Mouse (Mus musculus): ENCODE measurements at regions not wholly inside any gene's neighbourhood (a gene's known extent, or its start where the extent isn't known, plus 50 kb on each side); places are given as distances from the start of the nearest gene placed in this dataset.

DNA sequence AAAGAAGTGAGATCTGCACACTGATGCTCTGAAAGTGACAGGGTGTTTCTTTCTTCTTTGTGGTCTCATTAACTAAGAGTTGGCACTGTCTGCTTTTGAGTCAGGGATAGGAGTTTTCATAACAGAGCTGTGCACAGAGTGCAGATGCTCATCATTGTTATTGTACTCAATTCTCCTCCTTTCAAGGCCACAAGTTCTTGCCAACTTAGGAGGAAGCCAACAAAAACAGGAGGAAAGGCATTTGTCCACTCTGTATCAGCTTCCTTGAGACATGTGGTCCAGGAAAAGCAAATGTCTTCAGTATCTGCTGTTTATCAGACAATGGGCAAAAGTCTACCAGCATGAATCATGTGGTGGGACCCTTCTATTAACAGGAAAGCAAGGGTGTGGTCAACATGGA, 345.1 kb downstream of the Fam181b start:
- DNase-seq = no peak

DNA sequence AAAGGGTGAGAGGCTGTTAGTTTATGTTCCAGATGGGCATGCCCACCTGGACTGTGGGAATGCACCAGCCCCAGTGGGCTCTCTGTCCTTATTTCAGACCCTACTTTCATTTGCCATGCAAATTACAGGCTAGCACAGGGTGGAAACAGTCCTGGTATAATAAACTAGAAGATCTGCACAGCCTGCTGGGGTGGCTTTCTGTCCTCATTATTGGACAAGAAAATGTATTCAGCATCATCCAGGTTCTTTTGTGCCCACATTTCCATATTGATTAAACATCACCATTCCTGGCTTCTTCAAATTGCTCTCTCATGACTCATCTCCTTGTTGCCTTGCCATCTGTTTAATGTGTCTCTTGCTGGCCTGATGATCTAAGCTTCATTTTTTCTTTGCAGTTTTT, 355.4 kb downstream of the Fam181b start:
- no peak for DNase-seq

DNA sequence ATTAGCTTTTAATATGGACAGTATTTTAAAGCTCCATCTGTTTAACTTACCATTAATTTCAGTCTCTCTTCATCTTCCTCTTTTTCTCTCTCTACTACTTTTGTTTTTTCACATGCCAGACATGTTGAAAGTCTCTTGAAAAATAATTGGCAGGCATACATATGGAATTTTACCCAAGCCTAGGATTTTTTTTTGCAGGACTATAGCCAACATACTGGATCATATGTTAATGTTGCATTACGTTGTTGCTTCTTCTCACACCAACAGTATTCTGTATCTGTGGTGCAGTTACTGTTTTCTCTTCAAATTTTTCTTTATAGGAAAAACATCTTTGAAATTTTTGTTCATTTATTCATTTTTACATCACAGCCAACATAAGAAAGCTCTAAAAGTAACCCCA, 374.4 kb downstream of the Fam181b start:
- DNase-seq = no peak

DNA sequence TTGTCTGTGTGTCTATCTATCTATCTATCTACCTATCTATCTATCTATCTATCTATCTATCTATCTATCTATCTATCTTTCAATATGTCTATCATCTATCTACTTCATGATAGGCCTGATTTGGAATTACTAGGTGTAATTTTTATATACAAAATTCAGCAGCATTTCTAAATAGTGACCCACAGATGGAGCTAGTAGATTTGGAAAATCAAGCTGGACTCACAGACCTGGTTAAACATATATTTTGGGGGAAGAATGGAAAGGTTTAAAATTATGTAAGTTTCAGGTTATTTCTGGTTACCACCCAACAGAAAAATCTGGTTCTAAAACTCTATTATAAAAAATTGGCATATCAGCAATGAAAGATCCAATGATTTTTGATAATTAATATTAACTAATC, 383.7 kb downstream of the Fam181b start:
- no peak for DNase-seq

- no peak for DNase-seq
These were observed 393.7 kb downstream of the Fam181b start for GRCm38 (mm10) chr7:93473371-93473770.

GRCm38 (mm10) chr7:93510636-93511035, 431.0 kb downstream of the Fam181b start:
- DNase-seq = no peak

DNA sequence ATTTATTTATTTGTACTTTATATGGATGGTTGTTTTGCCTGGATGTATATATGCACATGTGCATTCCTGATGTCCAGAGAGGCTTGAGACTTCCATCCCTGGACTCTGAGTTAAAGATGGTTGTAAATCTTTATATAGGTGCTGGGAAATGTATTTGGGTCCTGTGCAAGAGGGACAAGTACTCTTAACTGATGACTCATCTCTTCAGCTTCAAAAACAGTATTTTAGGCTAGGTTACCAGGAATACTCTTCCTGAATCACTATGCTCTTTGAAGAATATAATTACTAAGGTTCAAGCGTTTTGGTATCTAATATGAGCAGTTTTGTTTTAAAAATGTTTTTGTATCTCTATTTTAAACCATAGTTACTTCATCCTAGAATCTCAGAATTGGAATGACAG, 431.6 kb downstream of the Fam181b start:
- no peak for DNase-seq

- DNase-seq = no peak
These were observed 479.5 kb downstream of the Fam181b start for GRCm38 (mm10) chr7:93559131-93559530.

DNA sequence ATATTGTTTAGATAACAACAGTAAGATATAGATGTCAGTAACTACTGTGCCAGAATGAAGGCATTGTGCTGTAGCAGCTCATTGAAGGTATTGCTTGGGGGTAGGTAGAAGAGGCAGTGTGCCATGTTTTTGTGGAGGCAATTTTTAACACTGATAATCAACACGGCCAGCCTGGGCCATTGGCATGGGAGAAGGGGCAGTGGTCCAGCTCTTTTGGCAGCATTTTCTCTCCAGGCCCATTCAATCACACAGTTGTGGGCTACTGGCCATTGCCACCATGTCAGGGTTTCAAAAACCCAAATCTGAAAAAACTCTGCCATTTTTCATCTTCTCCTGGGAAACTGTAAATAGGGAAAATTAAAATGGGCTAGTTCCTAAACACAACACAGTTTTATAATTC, 497.9 kb downstream of the Fam181b start:
- peak; percentile 1 for DNase-seq

GRCm38 (mm10) chr7:93587121-93587520, 507.5 kb downstream of the Fam181b start:
- DNase-seq = no peak

DNA sequence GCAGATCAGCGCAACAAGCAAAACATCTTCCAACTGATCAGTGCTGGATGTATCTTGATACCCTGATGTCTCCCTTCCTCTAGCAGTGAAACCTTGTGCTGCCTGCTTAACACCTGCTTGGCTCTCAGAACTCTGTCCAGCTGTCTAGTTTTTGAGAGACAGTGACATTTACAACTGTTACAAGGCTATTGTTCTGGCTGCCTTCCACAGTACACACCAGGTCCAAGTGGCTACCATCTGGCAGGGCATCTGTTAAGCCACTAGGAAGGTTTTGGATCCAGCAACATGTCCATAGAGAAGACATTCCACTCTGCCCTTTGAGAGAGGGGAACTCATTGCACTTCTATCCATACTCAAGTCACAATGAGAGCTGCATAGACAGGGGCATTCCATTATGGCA, 508.4 kb downstream of the Fam181b start:
- no peak for DNase-seq
